Mouse (Mus musculus) v-Abl transformed pro-B cells (cell line): Measurements from ENCODE around the gene Prepl.

Source experiments
- in situ Hi-C, 2 experiments: fragments of 400-800 bp; cut with MboI; formaldehyde crosslinking; loops; one replicate each; pipeline ENCODE4 v1.15.1; 2025; ENCODE audit not compliant: unreplicated experiment in 2 of 2

Gene Prepl

GRCm38 (mm10) chr17:85073214-85073613 lies 16.8 kb downstream of the Prepl start:
- in situ Hi-C loops = no loop called here

GRCm38 (mm10) chr17:85072383-85072782 lies 17.7 kb downstream of the Prepl start:
- in situ Hi-C loops = no loop called here

GRCm38 (mm10) chr17:85071088-85071775 lies 18.8 kb downstream of the Prepl start:
- in situ Hi-C loops = no loop called here

- in situ Hi-C loops = no loop called here
Observed at GRCm38 (mm10) chr17:85070658-85071057, 19.4 kb downstream of the Prepl start.

GRCm38 (mm10) chr17:85067331-85067730 lies 22.7 kb downstream of the Prepl start:
- in situ Hi-C loops = no loop called here

- in situ Hi-C loops = no loop called here
Observed at GRCm38 (mm10) chr17:85063560-85063959, 26.5 kb downstream of the Prepl start.

- in situ Hi-C loops = no loop called here
Observed at GRCm38 (mm10) chr17:85059136-85059535, 30.9 kb downstream of the Prepl start.

GRCm38 (mm10) chr17:85058276-85058675 lies 31.8 kb downstream of the Prepl start:
- in situ Hi-C loops = no loop called here

- in situ Hi-C loops = no loop called here
Observed at GRCm38 (mm10) chr17:85048379-85048778, 41.7 kb downstream of the Prepl start.

GRCm38 (mm10) chr17:85045160-85045559 lies 44.9 kb downstream of the Prepl start:
- in situ Hi-C loops = no loop called here

GRCm38 (mm10) chr17:85044466-85044865 lies 45.6 kb downstream of the Prepl start:
- in situ Hi-C loops = no loop called here

GRCm38 (mm10) chr17:85043404-85043816 lies 46.6 kb downstream of the Prepl start:
- in situ Hi-C loops = no loop called here

GRCm38 (mm10) chr17:85042419-85042818 lies 47.6 kb downstream of the Prepl start:
- in situ Hi-C loops = no loop called here

- in situ Hi-C loops = no loop called here
Observed at GRCm38 (mm10) chr17:85040913-85041312, 49.1 kb downstream of the Prepl start.

- in situ Hi-C loops = no loop called here
Observed at GRCm38 (mm10) chr17:85038761-85039160, 51.3 kb downstream of the Prepl start.

GRCm38 (mm10) chr17:85038311-85038710 lies 51.7 kb downstream of the Prepl start:
- in situ Hi-C loops = no loop called here

GRCm38 (mm10) chr17:85037855-85038254 lies 52.2 kb downstream of the Prepl start:
- in situ Hi-C loops = no loop called here

- in situ Hi-C loops = no loop called here
Observed at GRCm38 (mm10) chr17:85034068-85034467, 56.0 kb downstream of the Prepl start.

- in situ Hi-C loops = no loop called here
Observed at GRCm38 (mm10) chr17:85033087-85033486, 57.0 kb downstream of the Prepl start.

GRCm38 (mm10) chr17:85030651-85031050 lies 59.4 kb downstream of the Prepl start:
- in situ Hi-C loops = no loop called here

- in situ Hi-C loops = no loop called here
Observed at GRCm38 (mm10) chr17:85028797-85029196, 61.2 kb downstream of the Prepl start.

- in situ Hi-C loops = no loop called here
Observed at GRCm38 (mm10) chr17:85028093-85028739, 61.8 kb downstream of the Prepl start, which contains the start of gene Slc3a1. Slc3a1 (plus strand) TSS chr17:85028376.
